Mouse (Mus musculus): ENCODE data around the gene Ncoa1. TPM values are rescaled to one million over a fixed set of nuclear protein-coding genes. Genes with fewer than 3 reads are reported as not detected.
"Not testable (repeated sequence)": the region's sequence is repeated elsewhere in the genome, so short reads cannot be mapped to it uniquely, and the experiment has no call there.

Ncoa1 gene
- polyA plus RNA-seq, 1 experiment from 2014 or later, result 9.1 TPM

DNA sequence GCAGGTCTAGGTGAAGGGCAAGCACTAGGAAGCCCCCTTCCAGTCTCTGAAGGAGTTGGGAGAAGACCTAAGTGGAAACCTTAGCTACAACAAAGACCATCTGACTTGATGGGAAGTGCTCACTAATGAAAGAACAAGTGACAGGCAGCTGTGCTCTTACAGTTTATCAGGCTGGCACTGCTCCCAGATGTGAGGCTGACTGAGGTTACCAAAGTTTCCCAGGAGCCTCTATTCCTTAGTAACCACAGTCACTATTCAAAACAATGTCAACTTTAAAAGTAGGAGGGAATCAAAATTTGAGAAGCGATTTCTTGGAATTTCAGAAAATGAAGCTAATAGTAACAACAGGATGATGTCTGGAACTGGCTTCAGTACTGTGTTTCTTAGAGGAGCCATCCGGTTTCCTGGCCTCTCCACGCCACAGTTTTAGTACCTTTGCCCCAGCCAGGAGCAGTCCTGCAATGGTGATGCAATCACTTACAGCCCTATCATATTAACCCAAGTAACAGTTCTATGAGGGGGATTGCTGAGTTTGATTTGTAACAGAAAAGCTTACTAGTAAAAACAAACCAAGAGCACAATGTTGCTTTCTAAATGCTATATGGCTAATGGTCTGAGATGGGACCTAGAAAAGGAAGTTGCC lies 90.8 kb downstream of the Ncoa1 start:
- H3K4me1 ChIP-seq, result no peaks in the 10 kb centered on the region
- no peaks in the 10 kb centered on the region for H3K27me3 ChIP-seq
- no peak for ATAC-seq (ENCODE audit: borderline replicate concordance, extremely low read depth, low FRiP score, low TSS enrichment)
- H3K4me3 ChIP-seq, result no peak overlapping the region
- 71% methylated on average over 3 of the region's 3 CpGs for WGBS
- no peaks in the 10 kb centered on the region for H3K36me3 ChIP-seq
- no peak overlapping the region for H3K27ac ChIP-seq
- no peaks in the 10 kb centered on the region for H3K9me3 ChIP-seq
- H3K9ac ChIP-seq, result no peak overlapping the region
- H3K4me2 ChIP-seq, result no peak overlapping the region

DNA sequence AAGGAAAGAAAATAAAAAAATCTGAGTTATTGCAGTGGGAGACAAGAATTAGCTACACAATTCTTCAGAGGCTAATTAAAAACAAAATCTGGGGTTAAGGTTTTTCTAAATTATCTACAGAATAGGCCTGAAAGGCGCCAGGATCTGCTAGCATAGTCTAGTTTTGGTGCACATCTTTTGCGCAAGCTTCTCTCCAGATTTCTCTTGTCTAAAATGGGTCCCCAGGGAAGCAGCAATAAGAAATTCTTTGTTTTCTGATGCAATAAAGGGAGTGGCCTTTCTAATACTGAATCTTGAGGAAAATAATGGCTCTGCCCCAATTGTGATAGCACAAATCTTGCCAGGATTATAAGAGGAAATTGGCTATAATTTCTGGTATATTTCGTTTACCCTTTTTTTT lies 93.9 kb downstream of the Ncoa1 start:
- Histone ChIP-seq H3K9ac (no peak overlapping the region), H3K27me3 (no peaks in the 10 kb centered on the region), H3K27ac (no peak overlapping the region), H3K4me1 (no peaks in the 10 kb centered on the region), H3K36me3 (no peaks in the 10 kb centered on the region), H3K4me3 (no peak overlapping the region), H3K4me2 (no peak overlapping the region), H3K9me3 (no peaks in the 10 kb centered on the region)
- ATAC-seq (ENCODE audit: borderline replicate concordance, extremely low read depth, low FRiP score, low TSS enrichment), result no peak
- 89% methylated on average over 3 of the region's 3 CpGs for WGBS

DNA sequence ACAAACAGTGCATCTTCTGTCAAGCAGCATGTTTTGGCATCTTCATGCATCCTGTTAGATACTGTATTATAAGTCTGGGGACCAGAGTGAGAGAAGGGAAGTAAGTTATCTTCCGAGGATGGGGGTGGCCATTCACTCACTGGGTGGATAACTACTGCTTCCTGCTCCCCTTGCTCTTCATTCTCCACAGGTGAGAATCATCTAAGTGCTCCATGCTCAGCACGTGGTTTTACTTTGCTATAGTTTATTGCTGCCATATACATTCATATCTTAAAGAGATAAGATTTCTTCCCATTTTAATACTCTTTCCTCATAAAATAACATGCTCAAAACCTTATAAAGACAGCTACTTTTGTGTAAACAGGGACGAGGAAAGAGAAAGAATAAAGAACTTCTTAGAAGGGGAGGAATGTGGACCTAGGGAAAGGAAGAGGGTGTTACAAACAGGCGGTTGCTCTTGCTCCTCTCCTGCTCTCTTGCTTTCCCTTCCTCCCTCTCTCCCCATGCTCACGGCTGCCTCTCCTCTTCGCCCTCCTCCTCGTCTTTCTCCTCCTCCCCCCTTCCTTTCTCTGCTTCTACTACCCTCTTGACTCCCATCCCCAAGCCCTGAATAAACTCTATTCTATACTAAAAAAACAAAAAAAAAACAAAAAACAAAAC lies 97.6 kb downstream of the Ncoa1 start:
- no peak overlapping the region for H3K9ac ChIP-seq
- H3K27me3 ChIP-seq, result no peaks in the 10 kb centered on the region
- 35% methylated on average over 7 of the region's 7 CpGs for WGBS
- H3K4me1 ChIP-seq, result 0 out of 2 replicates have a peak, but pooled peaks cover 4% of the 10 kb centered on the region
- no peaks in the 10 kb centered on the region for H3K9me3 ChIP-seq
- H3K4me2 ChIP-seq, result no peak overlapping the region
- no peak overlapping the region for H3K27ac ChIP-seq
- H3K36me3 ChIP-seq, result no peaks in the 10 kb centered on the region
- ATAC-seq (ENCODE audit: borderline replicate concordance, extremely low read depth, low FRiP score, low TSS enrichment), result no peak
- H3K4me3 ChIP-seq, result no peak overlapping the region

DNA sequence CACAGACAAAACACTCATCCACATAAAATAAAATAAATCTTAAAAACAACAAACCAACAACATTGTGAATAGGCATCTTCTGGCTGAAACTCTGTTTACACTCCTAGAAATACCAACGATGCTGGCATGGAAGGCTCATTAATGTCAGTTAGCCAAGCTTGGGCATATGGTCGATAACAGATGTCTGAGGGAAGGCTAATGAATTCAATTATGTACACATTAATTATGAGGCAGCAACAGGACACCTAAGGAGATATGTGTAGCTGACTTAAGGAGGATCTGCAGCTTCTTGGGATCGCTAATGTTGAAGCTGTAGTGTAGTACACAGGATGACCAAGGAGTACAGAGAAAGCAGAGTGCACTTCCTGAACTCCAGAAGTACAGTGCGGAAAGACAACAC lies 100.5 kb downstream of the Ncoa1 start:
- no peak for ATAC-seq (ENCODE audit: borderline replicate concordance, extremely low read depth, low FRiP score, low TSS enrichment)
- 89% methylated on average over 4 of the region's 4 CpGs for WGBS

DNA sequence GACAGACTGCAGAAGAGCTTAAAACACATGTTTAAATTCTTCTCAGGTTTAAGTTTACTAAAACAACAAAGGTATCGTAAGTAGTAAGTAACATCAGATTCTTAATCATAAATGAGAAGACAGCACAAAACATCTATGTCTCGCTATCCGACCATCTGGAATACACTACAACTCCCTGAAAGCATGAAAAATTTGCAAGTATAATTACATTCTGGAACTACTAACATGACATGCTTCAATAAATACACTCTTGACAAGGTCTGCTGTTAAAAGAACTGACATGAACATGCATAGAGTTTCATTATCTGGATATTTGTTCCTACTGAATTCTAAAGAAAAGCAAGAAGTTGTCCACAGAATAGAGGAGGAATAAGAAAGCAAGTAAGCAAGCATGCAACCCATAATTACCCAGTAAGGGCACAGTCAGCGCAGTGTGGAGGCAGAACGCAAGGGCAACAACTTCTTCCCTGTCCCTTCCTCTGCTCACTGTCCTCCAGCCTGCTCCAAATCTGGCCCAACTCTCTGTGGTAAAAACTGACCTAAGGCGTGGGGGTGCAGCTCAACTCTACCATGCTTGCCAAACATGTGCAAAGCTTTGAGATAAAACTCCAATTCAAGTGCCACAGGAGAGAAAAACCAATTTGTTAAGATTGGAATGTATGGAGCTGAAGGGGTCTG lies 102.0 kb downstream of the Ncoa1 start:
- 67% methylated on average over 6 of the region's 6 CpGs for WGBS
- Histone ChIP-seq H3K27me3 (no peaks in the 10 kb centered on the region), H3K4me2 (no peak overlapping the region), H3K9me3 (no peaks in the 10 kb centered on the region), H3K4me3 (no peak overlapping the region), H3K27ac (no peak overlapping the region), H3K9ac (no peak overlapping the region), H3K4me1 (0 out of 2 replicates have a peak, but pooled peaks cover 4% of the 10 kb centered on the region), H3K36me3 (no peaks in the 10 kb centered on the region)
- ATAC-seq (ENCODE audit: borderline replicate concordance, extremely low read depth, low FRiP score, low TSS enrichment), result no peak

More for the DNA sequence above, 100.5 kb downstream of the Ncoa1 start:
- H3K4me2 ChIP-seq, result no peak overlapping the region
- H3K9me3 ChIP-seq, result no peaks in the 10 kb centered on the region
- no peaks in the 10 kb centered on the region for H3K36me3 ChIP-seq
- no peak overlapping the region for H3K9ac ChIP-seq
- no peak overlapping the region for H3K4me3 ChIP-seq
- no peaks in the 10 kb centered on the region for H3K27me3 ChIP-seq
- H3K27ac ChIP-seq, result no peak overlapping the region
- 0 out of 2 replicates have a peak, but pooled peaks cover 4% of the 10 kb centered on the region for H3K4me1 ChIP-seq

DNA sequence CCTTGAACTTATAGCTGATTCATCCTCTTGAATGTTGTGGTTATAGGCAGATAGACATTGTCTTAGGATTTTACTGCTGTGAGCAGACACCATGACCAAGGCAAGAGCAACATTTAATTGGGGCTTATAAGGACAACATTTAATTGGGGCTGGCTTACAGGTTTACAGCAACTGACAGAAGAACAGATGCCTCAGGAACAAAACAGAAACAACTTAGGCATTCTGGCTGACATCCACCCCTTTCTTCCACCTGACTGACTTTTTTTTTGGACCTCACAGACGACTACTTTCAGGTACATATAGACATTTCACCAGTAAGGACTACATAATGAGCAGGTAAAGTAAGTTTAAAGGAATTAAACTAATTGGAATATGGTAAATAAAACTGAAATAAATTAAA lies 105.6 kb downstream of the Ncoa1 start:
- Histone ChIP-seq H3K4me1 (0 out of 2 replicates have a peak, but pooled peaks cover 4% of the 10 kb centered on the region), H3K9ac (no peak overlapping the region), H3K9me3 (no peaks in the 10 kb centered on the region), H3K36me3 (no peaks in the 10 kb centered on the region), H3K4me3 (no peak overlapping the region), H3K27ac (no peak overlapping the region), H3K27me3 (no peaks in the 10 kb centered on the region), H3K4me2 (no peak overlapping the region)
- WGBS, result 68% methylated on average over 1 of the region's 1 CpGs
- ATAC-seq (ENCODE audit: borderline replicate concordance, extremely low read depth, low FRiP score, low TSS enrichment), result no peak

DNA sequence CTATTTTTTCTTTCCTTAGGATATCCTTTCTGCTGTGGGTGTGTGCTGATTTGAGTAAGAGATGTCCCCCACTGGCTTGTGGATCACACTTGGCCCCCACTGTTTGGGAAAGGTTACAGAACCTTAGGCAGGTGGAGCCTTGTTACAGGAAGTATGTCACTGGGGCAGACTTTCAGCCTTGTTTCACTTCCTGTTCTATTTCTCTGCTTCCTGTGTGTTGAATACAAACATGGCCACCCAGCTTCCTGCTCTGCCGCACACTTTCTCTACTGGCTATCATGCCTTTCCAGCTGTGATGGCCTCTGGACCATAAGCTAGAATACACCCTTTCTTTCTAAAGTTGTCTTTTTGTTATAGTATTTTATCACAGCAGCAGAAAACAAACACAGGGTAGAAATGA lies 111.0 kb downstream of the Ncoa1 start:
- Histone ChIP-seq H3K27me3 (no peaks in the 10 kb centered on the region), H3K4me1 (no peaks in the 10 kb centered on the region), H3K4me2 (no peak overlapping the region), H3K27ac (no peak overlapping the region), H3K9me3 (no peaks in the 10 kb centered on the region), H3K36me3 (no peaks in the 10 kb centered on the region), H3K4me3 (no peak overlapping the region), H3K9ac (no peak overlapping the region)
- no peak for ATAC-seq (ENCODE audit: borderline replicate concordance, extremely low read depth, low FRiP score, low TSS enrichment)
- WGBS, result 91% methylated on average over 1 of the region's 1 CpGs

DNA sequence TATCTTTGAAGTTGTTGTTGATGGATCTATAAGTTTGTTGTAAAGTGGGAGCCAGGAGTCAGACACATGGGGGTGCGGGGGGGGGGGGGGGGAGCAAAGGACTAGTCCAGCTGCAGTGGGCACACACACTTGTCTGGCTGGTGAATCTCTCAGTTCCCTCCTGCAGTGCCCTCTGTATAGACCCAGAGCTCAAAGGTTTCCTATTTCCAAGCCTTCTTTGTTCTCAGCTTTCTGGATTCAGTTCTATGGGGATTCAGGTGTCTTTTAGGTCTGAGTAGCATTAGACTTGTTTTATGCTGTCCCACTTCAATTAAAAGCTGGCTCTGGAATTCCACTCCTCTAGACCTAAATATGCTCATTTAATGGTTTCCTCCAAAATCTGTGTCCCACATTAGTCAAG lies 117.5 kb downstream of the Ncoa1 start:
- Histone ChIP-seq H3K27ac (no peak overlapping the region), H3K4me1 (0 out of 2 replicates have a peak, but pooled peaks cover 2% of the 10 kb centered on the region), H3K4me2 (no peak overlapping the region), H3K36me3 (no peaks in the 10 kb centered on the region), H3K9ac (no peak overlapping the region), H3K9me3 (no peaks in the 10 kb centered on the region), H3K4me3 (no peak overlapping the region), H3K27me3 (no peaks in the 10 kb centered on the region)
- no peak for ATAC-seq (ENCODE audit: borderline replicate concordance, extremely low read depth, low FRiP score, low TSS enrichment)
- WGBS, result 33% methylated on average over 1 of the region's 1 CpGs

DNA sequence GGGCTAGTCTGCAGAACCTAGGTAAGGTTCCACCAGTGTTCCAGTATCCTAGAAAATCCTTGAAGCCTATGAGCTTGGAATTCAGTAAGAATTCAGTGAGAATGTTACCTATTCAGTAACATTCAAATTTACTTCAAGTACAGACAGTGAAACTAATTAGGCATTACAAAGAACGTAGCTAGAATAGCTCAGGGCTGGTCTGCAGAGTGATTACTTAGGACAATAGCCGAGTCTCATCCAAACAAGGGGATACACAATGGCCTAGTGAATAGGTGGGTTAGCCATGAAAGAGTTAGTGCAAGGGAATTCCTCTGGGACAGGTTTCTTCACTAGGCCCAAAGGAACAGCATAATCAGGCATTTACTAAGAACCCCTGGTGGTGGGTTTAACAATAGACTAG lies 118.3 kb downstream of the Ncoa1 start:
- not testable (repeated sequence) for H3K4me2 ChIP-seq; H3K9me3 ChIP-seq; H3K9ac ChIP-seq; H3K36me3 ChIP-seq; H3K27ac ChIP-seq; H3K4me1 ChIP-seq; ATAC-seq (ENCODE audit: borderline replicate concordance, extremely low read depth, low FRiP score, low TSS enrichment); H3K4me3 ChIP-seq; H3K27me3 ChIP-seq
- WGBS, result 85% methylated on average over 2 of the region's 2 CpGs

DNA sequence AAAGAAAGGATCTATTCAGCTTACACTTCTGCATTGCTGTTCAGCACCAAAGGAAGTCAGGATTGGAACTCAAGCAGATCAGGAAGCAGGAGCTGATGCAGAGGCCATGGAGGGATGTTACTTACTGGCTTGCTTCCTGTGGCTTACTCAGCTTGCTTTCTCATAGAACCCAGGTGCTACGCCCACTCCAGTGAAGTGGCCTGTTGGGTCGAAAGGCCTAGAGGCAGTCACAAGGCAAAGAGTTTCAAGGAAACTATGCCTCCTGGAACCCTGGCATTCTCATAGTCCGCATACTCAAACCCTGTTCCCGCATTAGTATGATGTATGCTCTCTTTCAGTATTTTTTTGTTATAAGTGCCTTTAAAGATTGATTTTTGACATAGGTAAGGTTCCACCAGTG lies 118.9 kb downstream of the Ncoa1 start:
- Histone ChIP-seq H3K9me3 (no peaks in the 10 kb centered on the region), H3K27me3 (no peaks in the 10 kb centered on the region), H3K9ac (no peak overlapping the region), H3K4me3 (no peak overlapping the region), H3K4me2 (no peak overlapping the region), H3K4me1 (0 out of 2 replicates have a peak, but pooled peaks cover 2% of the 10 kb centered on the region), H3K27ac (no peak overlapping the region), H3K36me3 (no peaks in the 10 kb centered on the region)
- WGBS, result 89% methylated on average over 4 of the region's 4 CpGs
- ATAC-seq (ENCODE audit: borderline replicate concordance, extremely low read depth, low FRiP score, low TSS enrichment), result no peak

DNA sequence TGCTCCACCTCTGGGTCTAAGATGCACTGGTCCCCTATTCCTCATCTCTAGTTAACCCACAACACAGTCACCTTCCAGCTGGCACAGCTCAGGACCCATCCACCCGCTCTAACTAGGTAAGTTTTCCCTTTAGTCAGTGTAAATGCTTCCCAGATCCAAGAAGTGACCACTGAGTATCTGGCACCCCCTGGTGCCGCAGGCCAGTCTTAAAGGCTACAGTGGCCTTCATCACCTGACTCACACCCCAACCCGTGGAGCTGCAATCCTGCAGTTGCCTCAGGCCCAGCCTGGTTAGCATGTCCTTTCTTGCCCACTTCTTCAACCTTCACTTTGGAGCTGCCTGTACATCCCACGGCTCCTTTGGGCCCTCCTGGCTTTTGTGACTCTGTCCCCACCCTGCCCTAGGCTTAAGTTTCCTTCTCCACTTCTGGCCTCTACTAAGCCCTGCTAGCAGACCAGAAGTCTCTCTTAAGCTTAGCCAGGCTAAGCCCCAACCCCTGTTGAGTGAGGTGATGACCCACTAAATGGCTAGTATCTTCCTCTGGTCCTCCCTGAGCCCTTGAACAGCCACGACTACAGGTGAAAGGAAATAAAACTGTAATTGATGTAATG lies 120.0 kb downstream of the Ncoa1 start:
- H3K9ac ChIP-seq, result no peak overlapping the region
- H3K27me3 ChIP-seq, result no peaks in the 10 kb centered on the region
- WGBS, result 76% methylated on average over 5 of the region's 5 CpGs
- no peak overlapping the region for H3K27ac ChIP-seq
- no peaks in the 10 kb centered on the region for H3K9me3 ChIP-seq
- no peaks in the 10 kb centered on the region for H3K36me3 ChIP-seq
- H3K4me3 ChIP-seq, result no peak overlapping the region
- no peak overlapping the region for H3K4me2 ChIP-seq
- 0 out of 2 replicates have a peak, but pooled peaks cover 2% of the 10 kb centered on the region for H3K4me1 ChIP-seq
- no peak for ATAC-seq (ENCODE audit: borderline replicate concordance, extremely low read depth, low FRiP score, low TSS enrichment)
